In genomic region chr7:130692943-130693799, GRCm38 (mm10) we compare ENCODE assay signal across 8 mouse cellular contexts.
DNase-seq lines count a peak whose midpoint lies in the region; ATAC-seq and TF ChIP-seq lines count a peak whose summit lies in the region.

No protein-coding gene starts in this region.

- H3K4me3 ChIP-seq in kidney, embryonic 15.5 days (replicated peaks): peak overlapping the region; percentile 57
- peak overlapping the region; percentile 50 for H3K4me3 ChIP-seq in cerebellum, adult 2 months (replicated peaks; ENCODE audit: insufficient read depth, low read depth, low read length)

- peak; percentile 61 for ATAC-seq in kidney, embryonic 15.5 days (replicated peaks; ENCODE audit: low FRiP score)
- ATAC-seq in megakaryocyte progenitor cell, adult 5-6 weeks (replicated peaks; ENCODE audit: poor library complexity): no peak

- TF ChIP-seq CTCF in cerebellum, adult 2 months (IDR thresholded peaks at IDR 0.05; ENCODE audit: borderline replicate concordance, insufficient read depth, low read depth, low read length): no peak

- no peak for DNase-seq in kidney, adult 8-10 months
- peak; percentile 81 to 86 for DNase-seq in cerebellum, adult 2 months
- peak; percentile 61 for DNase-seq in forelimb bud, embryonic 11.5 days (ENCODE audit: low read depth, low spot score)
- DNase-seq in layer of hippocampus, adult 18-20 months (ENCODE audit: low spot score in 2 of 2): peak; percentile 38 to 60
- peak; percentile 68 for DNase-seq in mesoderm, embryonic 11.5 days (ENCODE audit: low read depth, low spot score)
- DNase-seq in thymus, postnatal 10 days (ENCODE audit: low spot score in 2 of 2): peak; percentile 34 to 44

- H3K27me3 ChIP-seq in kidney, embryonic 15.5 days: no peaks in the 10 kb centered on the region
- no peaks in the 10 kb centered on the region for H3K27me3 ChIP-seq in cerebellum, adult 2 months (ENCODE audit: control insufficient read depth, insufficient read depth, low read length)

- H3K4me2 ChIP-seq in kidney, embryonic 15.5 days: peak overlapping the region; percentile 78

- peak overlapping the region; percentile 64 for H3K9ac ChIP-seq in kidney, embryonic 15.5 days

- TF ChIP-seq POLR2A in cerebellum, adult 2 months (IDR thresholded peaks at IDR 0.05; ENCODE audit: borderline replicate concordance, insufficient read depth, low read length): peak; percentile 67; the same call in 1 of the 2 replicates

- no peaks in the 10 kb centered on the region for H3K9me3 ChIP-seq in kidney, embryonic 15.5 days (replicated peaks)

- peak overlapping the region; percentile 95 for H3K27ac ChIP-seq in kidney, embryonic 15.5 days
- peak overlapping the region; percentile 49 for H3K27ac ChIP-seq in cerebellum, adult 2 months (ENCODE audit: insufficient read depth, low read length)

- peaks cover 64% of the 10 kb centered on the region for H3K4me1 ChIP-seq in kidney, embryonic 15.5 days
- peaks cover 26% of the 10 kb centered on the region for H3K4me1 ChIP-seq in cerebellum, adult 2 months (ENCODE audit: control insufficient read depth, insufficient read depth, low read length)

- WGBS in kidney, embryonic 15.5 days: 2% methylated on average over 19 of the region's 19 CpGs
- WGBS in cerebellum, adult 2 months: 1% methylated on average over 19 of the region's 19 CpGs

- H3K36me3 ChIP-seq in kidney, embryonic 15.5 days: peaks cover 4% of the 10 kb centered on the region

Comparison
In these comparisons a context has a peak if more than half of its experiments do, and no peak if none do; other contexts are left out.
1. DNase-seq: peak in cerebellum, adult 2 months (2 of 2), forelimb bud, embryonic 11.5 days (single experiment), layer of hippocampus, adult 18-20 months (2 of 2), mesoderm, embryonic 11.5 days (single experiment) and thymus, postnatal 10 days (2 of 2); none in kidney, adult 8-10 months (0 of 2).